Mouse (Mus musculus) right cerebral cortex, postnatal 14 days (tissue): ENCODE results near the gene Yars.

Source experiments
- DNase-seq: peaks from one replicate; pipeline ENCODE4 v3.0.0; 2022

The Yars gene

DNA sequence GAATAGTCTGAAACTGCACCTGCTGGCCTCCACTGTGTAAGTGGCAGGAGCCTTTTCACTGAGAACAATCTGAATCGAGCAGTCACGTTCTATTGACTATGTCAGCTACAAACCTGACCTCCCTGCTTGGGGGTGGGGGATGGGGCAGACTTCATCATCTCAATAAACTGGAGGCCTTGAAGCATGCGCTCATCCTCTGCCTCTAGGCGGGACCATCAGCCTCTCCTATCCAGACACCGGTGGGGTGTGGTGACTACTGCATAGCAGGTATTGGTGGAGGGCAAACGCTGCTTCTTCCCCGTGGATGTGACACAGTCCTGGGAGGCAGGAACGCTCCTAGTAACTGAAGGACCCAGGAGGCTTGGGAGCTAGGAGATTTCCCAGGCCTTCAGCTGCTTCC is 41.4 kb downstream of the Yars start:
- DNase-seq = no peak

DNA sequence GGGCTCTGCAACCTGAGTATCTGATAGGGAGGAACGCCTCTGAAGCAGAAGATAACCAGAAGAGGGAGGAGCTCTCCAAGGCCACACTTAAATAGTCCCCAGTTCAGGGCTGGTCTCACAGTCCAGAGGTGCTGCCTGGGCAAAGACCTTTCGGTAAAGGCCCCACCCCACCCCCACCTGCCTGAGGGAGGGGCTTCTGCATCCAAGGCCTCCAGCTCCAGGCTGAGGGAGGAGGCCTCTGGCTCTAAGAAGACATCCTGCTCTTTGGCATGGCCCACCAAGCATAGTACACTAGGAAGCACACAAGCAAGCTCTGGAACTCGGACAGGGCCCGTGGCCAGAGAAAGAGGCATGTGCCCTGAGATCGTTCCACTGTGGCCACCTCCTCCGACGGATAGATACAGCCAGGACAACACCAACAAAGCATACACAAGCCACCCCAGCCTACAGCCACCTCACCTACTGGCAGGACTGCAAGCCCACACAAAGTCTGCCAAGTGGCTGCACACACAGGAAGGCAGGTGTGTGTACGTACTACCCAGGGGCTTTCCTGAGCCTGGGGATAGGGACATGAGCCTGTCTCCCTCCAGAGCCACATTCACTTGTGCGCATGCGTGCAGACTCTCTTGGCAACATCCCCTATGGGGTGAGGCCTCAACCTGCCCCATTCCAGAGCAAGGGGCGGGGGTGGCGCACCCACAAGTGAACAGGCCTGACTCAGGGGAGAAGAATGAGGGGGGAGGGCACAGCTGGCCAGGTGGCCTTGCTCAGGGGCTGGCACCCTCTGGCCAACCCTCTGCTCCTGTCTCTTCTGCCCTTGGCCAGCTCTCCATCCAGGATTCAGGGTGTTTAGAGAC is 42.3 kb downstream of the Yars start:
- no peak for DNase-seq

DNA sequence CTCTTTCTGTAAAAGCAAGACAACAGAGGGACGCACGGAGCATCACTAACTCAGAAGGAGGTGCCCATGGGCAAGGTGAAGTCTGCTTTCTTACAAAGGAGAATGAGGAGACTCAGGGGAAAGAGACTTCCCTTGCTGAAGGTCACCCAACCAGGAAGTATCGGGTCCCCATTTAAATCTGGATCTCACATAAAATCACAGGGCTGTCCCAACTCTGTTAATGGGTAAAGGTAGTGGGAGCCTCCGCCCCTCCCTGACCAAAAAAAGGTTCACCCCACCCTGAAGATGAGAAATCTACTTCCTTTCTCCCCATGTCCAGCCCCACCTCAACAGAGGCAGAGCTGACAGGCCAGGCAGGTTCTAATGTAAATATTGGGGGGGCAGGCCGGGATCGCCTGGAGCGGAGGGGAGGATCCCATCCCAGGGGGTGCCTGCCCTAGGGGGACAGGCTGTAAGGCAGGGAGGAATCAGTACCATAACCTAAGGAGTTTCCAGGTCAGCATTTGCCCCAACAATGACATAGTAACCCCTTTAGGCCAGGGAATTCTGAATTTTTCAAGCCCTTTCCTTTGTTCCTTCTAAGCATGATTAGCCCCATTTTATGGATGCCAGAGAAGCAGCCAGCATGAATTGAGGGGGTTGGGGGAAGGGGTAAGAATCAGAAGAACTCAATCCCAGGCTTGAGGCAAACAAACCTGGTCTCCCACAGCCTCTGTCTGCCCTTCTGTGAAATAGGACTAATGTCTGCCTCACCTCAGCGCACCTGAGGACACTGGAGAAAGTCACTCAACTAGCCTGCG is 43.2 kb downstream of the Yars start:
- DNase-seq = no peak

DNA sequence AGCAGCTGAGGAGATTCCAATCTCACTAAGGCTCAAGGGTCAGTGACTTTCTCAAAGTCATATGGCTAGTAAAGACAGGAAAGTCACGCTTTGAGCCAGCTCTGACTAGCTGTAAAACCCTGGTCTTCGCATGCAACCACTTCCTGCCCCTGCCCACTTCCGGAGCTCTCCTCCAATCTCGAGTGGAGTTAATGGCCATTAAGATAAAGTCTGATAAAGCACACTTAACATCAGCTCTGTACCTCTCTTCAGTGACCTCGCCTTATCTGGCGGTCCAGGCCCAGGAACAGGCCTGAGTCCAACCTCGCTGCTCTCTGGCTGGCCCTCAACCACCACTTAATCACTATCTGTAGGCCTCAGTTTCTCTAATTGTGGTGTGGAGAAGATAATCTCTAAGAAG is 44.9 kb downstream of the Yars start:
- no peak for DNase-seq

DNA sequence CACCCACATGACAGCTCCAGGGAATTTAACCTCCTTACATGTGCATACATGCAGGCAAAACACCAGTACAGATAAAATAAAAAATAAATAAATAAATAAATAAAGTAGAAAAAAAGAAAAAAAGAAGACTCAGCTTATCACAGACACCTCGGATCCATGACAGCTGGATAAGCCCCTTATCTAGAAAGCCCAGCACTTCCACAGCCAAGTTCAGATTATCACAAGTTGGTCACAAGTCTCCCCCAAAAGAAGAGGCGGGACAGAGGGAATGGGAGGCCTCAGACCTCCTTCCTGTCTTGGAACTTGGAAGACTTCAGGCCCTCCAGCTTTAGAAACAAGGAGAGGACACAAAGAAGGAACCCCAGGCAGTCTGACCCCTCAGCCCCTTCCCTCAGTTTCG is 45.6 kb downstream of the Yars start:
- no peak for DNase-seq

DNA sequence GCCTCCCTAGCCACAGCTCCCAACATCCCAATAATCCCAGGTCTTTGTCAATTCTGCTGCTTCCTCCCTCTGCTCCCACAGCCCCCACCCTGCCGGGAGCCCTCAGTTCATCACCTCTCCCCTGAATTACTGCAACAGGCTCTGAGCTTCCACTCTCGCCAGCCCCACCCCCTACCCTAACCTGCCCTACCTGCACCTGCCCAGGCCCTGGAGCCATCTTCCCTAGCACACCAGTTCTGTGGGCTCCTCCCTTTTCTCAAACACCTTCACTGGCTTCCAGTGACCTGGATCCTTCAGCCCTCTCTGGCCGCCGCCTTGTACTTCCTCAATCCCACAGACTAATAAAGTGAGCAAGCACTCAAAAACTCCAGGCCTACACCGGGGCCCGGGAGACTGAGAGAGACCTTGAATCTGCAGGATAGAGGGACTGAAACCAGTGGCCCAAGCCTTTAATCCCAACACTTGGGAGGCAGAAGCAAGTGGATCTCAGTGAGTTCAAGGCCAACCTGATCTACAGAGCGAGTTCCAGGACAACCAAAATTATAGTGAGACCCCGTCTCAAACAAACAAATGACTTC is 46.8 kb downstream of the Yars start:
- no peak for DNase-seq

DNA sequence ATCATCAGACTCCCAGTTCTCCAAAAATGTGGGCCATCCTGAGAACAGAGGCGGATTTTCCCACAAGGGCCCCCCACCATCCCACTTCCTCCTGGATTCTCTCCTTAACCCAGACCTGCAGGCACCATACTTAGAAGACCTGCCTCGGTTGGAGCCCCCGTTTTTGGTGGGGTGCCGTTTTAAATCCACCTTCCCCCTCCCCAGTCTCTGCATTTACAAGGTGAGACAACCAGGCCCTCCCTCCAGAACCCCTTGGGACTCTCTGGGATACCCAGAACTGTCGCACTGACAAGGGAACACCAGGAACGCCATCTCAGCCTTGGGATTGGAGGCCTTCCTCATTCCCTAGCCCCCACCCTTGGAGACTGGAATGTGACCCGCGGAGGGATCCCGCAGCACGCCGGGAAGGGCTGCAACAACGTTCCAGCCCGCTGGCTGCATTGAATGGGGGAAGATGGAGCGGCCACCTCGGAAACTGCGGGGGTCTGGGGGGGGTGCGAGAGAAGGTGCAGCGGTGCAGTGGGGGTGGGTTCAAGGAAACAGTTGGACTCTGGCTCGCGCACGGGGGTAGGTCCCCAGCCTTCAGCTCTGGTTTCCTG is 48.4 kb downstream of the Yars start:
- peak; percentile 42 for DNase-seq

DNA sequence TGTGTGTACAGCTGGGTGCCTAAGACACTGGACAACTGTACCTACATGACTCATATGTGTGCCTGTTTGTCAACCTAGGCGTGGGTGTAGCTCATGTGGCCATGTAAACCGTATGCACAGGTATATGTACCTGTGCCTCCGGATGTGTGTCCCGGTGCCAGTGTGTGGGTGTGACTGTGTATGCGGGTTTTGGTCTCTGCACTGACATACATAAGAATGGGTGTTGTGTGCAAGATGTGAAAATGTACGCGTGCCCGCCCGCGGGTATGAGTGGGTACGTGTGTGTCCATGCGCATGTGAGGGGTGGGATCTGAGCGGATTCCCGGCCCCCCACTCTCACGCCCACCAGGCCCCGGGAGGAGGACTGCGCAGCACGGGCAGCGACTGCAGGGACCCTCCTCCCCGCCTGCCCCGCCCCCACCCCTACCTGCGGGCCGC is 49.0 kb downstream of the Yars start:
- DNase-seq = no peak

DNA sequence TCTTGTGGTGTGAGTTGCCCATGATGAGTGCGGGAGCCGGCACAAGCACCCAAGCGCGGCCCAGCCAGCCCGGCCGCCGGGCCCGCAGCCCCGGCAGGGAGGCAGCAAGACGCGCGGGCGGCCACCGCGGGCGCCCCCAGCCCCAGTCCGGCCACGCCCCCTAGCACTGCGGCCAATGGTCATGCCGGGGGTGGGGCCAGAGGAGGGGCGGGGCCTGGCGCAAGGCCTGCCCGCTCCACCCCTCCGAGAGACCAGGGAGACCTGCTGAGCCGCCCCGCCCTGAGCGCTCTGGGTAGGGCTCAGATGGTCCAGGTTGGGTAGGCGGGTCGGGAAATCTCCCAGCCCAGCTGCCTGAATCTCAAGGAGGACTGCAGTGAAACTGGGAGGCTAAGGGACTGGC is 49.5 kb downstream of the Yars start:
- DNase-seq = peak; percentile 75

DNA sequence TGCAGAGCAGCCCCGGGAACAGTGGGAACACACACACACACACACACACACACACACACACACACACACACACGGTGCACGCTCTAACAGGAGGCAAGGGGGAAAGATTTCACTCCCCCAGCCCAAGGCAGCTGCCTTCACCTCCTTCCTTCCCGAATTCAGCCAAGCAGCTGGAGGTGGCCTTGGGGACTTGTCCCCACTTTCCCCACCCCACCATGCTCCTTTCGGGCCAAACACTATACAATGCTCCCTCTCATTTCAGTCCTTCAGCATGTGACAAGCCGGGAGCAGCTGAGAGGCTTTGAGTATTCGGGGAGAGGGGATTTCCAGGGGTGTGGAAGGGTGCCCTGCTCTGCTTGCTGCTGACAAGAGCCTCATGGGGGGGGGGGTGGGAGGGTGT is 52.3 kb downstream of the Yars start:
- DNase-seq = no peak

DNA sequence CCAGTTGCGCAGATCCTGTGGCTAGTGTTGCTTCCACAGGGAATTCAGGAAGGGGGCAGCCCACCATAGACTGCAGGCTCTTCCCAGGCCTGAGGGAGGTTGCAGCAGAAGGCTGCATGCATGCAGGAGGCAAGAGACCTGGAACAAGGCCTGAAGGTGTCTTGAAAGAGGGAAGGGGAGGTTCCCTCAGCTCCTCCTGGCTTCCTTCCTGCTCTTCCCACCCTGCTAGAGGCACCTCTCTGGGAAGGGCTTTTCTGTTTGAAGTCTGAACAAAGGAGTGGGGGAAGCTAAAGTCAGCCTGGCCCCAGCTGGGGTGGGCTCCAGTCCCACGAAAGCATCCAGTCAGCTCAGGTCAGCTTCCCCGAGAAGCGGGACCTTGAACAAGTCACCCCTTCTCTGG is 52.8 kb downstream of the Yars start:
- no peak for DNase-seq

DNA sequence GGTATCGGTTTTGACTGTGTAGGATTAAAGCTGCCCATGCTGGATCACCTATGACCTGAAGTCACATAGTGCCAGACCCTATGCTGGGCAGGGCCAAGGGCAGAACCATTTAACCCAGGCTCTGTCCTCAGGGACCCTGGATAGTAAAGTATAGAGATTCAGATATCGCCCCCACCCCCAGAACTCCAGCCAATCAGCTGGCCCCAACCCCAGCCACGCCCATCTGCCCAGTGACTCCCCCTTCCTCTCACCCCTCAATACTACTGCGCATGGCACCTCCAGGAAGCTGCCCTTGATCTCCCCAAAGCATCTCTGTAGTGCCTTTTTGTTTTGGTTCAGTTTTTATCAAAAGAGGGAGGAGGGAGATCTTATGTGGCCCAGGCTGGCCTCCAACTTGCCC is 53.2 kb downstream of the Yars start:
- DNase-seq = no peak

DNA sequence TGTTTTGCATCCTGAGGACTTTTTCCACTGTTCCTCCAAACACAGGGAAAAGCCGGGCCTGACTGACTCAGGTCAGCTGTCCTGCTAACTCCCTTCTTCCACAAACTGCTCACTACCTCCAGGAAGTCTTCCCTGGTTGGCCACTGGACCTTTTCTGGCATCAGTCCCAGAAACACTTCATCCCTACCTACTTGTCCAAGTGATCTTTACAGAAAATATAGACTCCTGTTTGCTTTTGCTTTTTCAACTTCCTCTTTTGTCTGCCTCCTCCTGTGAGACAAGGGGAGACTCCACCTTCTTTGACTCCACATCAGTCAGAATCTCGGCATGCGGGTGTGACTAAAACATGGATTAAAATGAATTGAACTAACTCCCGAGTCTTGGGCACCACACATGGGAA is 55.2 kb downstream of the Yars start:
- no peak for DNase-seq

DNA sequence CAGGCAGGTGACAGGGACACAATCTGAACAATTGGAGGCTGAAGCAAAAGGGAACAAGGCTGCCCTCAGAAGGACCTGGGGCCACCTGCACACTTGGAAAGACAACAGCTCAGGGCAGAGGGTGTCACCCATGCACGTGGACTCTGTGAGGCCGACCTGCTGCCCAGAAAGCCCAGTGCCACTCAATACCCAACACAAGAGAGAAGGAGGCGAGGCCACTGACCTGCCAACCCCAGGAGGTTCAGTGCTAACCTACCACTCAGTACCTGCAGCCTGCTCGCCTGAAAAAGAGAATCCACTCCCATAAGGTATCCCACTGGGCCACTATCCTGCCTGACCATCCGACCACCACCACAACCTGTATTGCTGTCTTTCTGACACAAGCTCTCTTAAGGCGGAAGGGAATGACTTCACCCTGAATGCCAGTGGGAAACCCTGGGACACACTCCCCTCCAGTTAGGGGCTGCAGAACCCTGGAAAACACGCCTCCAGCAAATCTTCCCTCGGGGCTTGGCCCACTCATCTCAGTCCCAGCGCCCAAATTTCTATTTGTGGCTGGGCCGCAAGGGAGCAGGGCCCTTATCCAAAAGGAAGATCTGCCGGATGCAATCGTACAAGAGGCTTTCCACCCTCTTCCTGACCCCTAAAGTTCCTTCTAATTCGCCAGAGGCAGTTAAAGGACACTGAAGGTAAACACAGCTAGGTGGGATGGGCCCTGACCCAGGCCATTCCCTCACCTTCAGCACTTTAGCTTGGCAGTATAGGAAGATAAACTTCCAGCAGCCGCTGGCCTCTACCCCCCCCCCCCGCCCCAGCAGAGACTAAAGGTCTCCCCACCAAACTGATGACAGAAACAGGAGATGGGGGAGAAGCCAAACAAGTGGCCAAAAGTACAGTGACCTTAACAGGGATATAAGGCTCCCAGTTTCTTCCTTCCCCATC is 57.1 kb downstream of the Yars start:
- DNase-seq = no peak

DNA sequence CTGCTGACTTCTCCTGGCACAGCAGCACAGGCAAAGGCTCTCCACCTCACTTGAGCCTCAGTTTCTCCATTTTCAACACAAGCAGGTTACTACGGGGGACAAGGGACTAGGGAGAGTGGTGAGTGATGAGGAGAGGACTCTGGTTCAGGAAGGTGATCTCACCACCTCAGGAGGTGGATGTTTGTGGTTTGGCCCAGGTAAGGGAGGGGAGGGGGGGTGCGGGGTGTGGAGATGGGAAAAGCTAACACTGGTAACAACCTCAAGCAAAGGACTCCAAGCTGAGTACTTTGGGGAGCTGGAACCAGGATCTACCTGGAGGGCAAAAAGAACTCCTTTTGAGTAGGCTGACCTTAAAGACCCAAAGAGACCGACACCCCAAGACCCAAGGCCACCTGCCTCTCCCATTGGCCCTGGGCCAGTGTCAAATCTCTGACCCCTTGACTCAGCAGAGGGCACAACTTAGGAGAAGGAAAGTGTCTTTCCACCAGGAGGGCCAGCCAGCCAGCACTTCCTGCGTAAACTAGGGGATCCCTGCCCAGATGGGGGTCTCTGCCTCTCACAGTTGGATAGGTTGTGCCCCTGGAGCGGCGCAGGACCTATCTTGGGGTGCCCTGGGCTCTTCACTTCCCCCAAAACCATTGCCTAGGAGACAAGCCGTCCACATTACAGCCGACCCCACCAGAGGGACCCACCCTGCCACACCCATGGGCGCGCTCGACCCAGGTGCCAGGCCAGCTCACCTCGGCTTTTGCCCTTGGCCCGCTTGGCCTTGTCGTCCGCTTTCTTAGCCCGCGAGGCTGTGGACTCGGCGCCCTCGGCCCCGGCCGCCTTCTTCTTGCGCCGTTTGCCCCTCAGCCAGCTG is 58.1 kb downstream of the Yars start:
- no peak for DNase-seq

DNA sequence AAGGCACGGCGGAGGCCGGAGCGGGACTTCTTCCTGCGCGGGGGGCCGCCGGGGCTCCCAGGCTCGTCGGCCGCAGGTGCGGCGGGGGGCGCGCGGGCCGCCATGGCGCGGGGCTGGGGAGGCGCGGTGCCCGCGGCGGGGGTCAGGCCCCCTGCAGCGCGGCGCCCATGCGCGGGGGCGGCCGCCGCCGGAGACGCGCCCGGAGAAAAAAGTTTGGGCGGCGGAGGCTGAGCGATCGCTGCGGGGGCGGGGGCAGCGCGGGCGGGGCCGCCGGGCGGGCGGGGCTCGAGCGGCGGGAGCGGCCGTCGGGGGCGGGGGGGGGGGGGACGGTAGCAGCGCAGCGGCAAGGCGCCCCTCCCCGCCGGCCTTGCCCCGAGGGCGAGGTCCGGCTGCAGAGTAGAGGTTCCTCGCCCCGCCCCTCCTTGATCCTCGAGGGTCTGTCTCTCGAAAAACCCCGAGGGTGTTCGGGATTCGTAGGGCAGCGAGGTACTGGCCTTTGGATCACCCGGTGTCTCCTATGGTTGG is 58.7 kb downstream of the Yars start:
- DNase-seq = no peak

DNA sequence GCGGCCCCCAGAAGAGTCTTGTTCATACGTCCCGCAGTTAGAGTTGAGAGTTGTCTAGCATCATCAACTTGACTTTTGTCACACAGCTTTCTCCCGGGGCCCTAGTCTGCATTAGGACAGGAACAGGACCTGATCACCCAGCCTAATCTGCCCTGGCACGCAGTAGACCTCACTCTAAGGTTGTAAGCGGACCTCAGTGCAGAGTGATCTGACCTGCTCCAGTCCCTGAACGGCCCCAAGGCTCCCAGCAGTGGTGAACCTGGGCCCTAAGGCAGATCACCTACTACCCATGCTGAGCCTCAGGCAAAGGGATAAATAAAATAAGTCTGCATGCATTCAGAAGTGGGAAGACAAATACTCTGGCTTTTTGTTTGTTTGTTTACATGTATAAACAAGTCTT is 59.7 kb downstream of the Yars start:
- DNase-seq = no peak

DNA sequence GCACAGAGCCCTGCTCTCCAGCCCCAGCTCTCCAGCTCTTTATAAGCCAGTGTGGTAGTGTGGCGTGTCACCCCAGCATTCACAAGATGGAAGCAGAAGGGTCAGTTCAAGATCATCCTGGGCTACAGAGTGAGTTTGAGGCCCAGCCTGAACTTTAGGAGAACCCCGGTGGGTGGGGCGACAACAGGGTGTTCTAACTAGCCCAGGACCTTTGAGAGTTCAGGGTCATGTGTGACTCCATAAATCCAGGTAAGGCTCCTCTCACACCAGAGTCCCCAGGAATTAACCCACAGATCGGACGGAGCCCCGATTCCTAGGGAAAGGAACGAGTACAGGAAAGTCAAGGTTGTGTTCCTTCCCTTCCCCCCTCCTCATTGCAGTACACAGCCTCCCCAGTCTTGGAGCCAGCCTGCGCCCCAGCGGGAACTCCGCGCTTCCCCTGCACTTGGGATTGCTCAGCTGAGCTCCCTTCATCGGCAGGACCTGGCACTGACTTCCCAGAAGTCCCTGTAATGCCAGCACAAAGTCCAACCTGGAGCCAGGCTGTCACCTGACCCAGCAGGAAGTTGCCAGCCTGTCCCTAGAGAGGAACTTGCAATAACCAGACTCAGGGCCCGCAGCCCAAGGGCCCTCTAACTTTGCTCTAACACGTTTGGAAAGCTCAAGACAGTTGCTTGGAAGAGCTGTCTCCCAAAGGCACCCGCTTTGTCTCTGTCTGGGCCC is 61.4 kb downstream of the Yars start:
- no peak for DNase-seq

DNA sequence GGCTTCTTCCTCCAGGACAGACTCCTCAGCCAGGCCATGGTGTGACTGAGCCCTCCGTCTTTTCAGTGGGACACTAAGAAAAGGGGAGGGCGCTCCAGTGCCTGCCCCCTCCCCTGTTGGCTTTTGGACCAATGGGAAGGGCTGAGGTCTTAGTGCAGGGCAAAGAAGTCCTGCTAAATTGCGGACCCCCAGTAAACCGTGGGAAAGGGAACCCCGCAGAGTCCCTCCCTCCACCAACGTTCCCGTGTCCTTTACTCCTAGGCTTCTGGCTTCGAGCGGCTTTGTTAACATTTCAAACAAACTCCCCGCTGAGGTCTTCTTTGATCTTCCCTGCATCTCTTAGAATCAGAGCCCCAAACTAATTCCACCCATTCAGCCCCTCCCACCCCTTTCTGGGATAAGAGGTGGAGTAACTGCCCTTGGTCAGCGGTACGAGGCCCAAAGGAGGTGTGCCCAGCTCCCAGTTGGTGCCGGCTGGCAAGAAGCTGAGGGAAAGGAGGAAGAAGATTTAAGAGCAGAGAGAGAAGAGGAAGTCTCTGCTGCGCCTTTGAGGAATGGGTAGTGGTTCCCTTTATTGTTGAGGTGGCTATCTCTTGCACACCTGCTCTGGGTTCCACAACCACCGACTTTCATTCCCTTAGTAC is 62.0 kb downstream of the Yars start:
- no peak for DNase-seq

DNA sequence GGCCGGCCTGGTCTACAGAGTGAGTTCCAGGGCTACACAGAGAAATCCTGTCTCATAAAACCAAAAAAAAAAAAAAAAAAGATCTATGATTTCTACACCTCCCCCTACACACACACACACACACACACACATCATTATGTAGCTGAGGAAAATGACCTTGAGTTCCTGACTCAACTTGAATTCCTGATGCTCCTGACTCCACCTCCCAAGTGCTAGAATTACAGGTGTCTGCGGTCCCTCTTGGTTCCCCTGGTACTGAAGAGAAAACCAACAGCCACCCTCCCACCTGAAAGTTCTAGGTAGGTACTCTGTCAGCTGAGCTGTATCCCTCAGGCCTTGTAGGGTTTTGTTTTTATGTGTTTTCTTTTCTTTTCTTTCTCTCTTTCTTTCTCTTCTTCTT is 62.9 kb downstream of the Yars start:
- no peak for DNase-seq
